In genomic region chr16:95342030-95342429, GRCm38 (mm10) we compare ENCODE assay signal across 11 mouse cellular contexts.
DNase-seq lines count a peak whose midpoint lies in the region; ATAC-seq and TF ChIP-seq lines count a peak whose summit lies in the region.
"Had no signal": no experiment of that assay in that cellular context is flagged by ENCODE, and none has a peak within 500 bp of the region (broad histone marks: within the 10 kb centered on the region; RNA-seq: fewer than 3 reads in every experiment).

No protein-coding gene starts in this region.

- peak; percentile 28; the same call in 1 of the 2 replicates for ATAC-seq in lung, embryonic 16.5 days (ENCODE audit: low read depth)
- ATAC-seq in megakaryocyte-erythroid progenitor cell, adult 5-6 weeks (replicated peaks; ENCODE audit: low FRiP score, low TSS enrichment, poor library complexity, severe bottlenecking), result peak; percentile 58
- ATAC-seq in hindbrain, embryonic 12.5 days (ENCODE audit: low FRiP score), result no peak

- TF ChIP-seq EP300 in MEL (IDR thresholded peaks at IDR 0.05; ENCODE audit: low read depth in 1 of 2, low read length in 2 of 2), result no peak

- 61% methylated on average over 8 of the region's 8 CpGs for WGBS in lung, embryonic 16.5 days
- 76% methylated on average over 8 of the region's 8 CpGs for whole genome bisulfite sequencing in hindbrain, embryonic 12.5 days

- no peaks in the 10 kb centered on the region for H3K27me3 ChIP-seq in lung, embryonic 16.5 days (ENCODE audit: control insufficient read depth, insufficient read depth, low read depth, low read length)
- H3K27me3 ChIP-seq in MEL (ENCODE audit: control insufficient read depth in 1 of 2, insufficient read depth in 2 of 2, low read length in 2 of 2), result peaks cover 2 to 6% of the 10 kb centered on the region in 2 experiments; a peak in 3 of 4 replicates
- no peaks in the 10 kb centered on the region for H3K27me3 ChIP-seq in hindbrain, embryonic 12.5 days
- H3K27me3 ChIP-seq: embryonic facial prominence, embryonic 15.5 days; liver, embryonic 15.5 days had no signal

- H3K27ac ChIP-seq in gastrocnemius, adult 2 months, result 0 out of 2 replicates have a peak overlapping the region, but pooled peaks have one; percentile 31
- no peak overlapping the region for H3K27ac ChIP-seq in lung, embryonic 16.5 days (ENCODE audit: low read length)
- no peak overlapping the region for H3K27ac ChIP-seq in MEL (ENCODE audit: control insufficient read depth, low read depth, low read length)
- H3K27ac ChIP-seq in hindbrain, embryonic 12.5 days, result no peak overlapping the region
- H3K27ac ChIP-seq: kidney, embryonic 15.5 days; liver, embryonic 15.5 days had no signal

- no peaks in the 10 kb centered on the region for H3K9me3 ChIP-seq in lung, embryonic 16.5 days (ENCODE audit: control insufficient read depth, low read length)
- no peaks in the 10 kb centered on the region for H3K9me3 ChIP-seq in MEL (replicated peaks; ENCODE audit: insufficient read depth, low read length)
- no peaks in the 10 kb centered on the region for H3K9me3 ChIP-seq in hindbrain, embryonic 12.5 days (replicated peaks)
- H3K9me3 ChIP-seq: embryonic facial prominence, embryonic 15.5 days; kidney, embryonic 15.5 days; liver, embryonic 15.5 days had no signal

- H3K9ac ChIP-seq in lung, embryonic 16.5 days (ENCODE audit: low read length), result no peak overlapping the region
- H3K9ac ChIP-seq in MEL (ENCODE audit: control insufficient read depth, low read depth, low read length, poor library complexity, severe bottlenecking), result no peak overlapping the region
- no peak overlapping the region for H3K9ac ChIP-seq in hindbrain, embryonic 12.5 days
- H3K9ac ChIP-seq: embryonic facial prominence, embryonic 15.5 days; kidney, embryonic 15.5 days; liver, embryonic 15.5 days had no signal

- H3K79me2 ChIP-seq in MEL (ENCODE audit: control insufficient read depth, insufficient read depth, low read length, poor library complexity), result no peaks in the 10 kb centered on the region; the same call in 1 of the 2 replicates

- H3K36me3 ChIP-seq in lung, embryonic 16.5 days (ENCODE audit: control insufficient read depth, insufficient read depth, low read length), result no peaks in the 10 kb centered on the region
- no peaks in the 10 kb centered on the region for H3K36me3 ChIP-seq in MEL (ENCODE audit: control insufficient read depth in 1 of 2, insufficient read depth in 2 of 2, low read length in 2 of 2)
- no peaks in the 10 kb centered on the region for H3K36me3 ChIP-seq in hindbrain, embryonic 12.5 days
- H3K36me3 ChIP-seq: embryonic facial prominence, embryonic 15.5 days; kidney, embryonic 15.5 days; liver, embryonic 15.5 days had no signal

- no peak for TF ChIP-seq POLR2A in MEL (IDR thresholded peaks at IDR 0.05; ENCODE audit: control insufficient read depth in 1 of 2, insufficient read depth in 1 of 2, low read depth in 1 of 2, low read length in 2 of 2, poor library complexity in 1 of 2)

- TF ChIP-seq RAD21 in MEL (IDR thresholded peaks at IDR 0.05; ENCODE audit: low read depth, low read length), result peak; percentile 22

- peaks cover 8% of the 10 kb centered on the region for H3K4me1 ChIP-seq in lung, embryonic 16.5 days (replicated peaks; ENCODE audit: control insufficient read depth, insufficient read depth, low read length)
- peaks cover 0 to 4% of the 10 kb centered on the region in 2 experiments for H3K4me1 ChIP-seq in MEL (ENCODE audit: control insufficient read depth in 1 of 2, insufficient read depth in 2 of 2, low read length in 2 of 2)
- peaks cover 9% of the 10 kb centered on the region for H3K4me1 ChIP-seq in hindbrain, embryonic 12.5 days
- H3K4me1 ChIP-seq: liver, embryonic 15.5 days had no signal

- no peak overlapping the region for H3K4me2 ChIP-seq in lung, embryonic 16.5 days (ENCODE audit: low read depth, low read length)
- H3K4me2 ChIP-seq in hindbrain, embryonic 12.5 days (replicated peaks), result no peak overlapping the region
- H3K4me2 ChIP-seq: liver, embryonic 15.5 days had no signal

- H3K4me3 ChIP-seq in gastrocnemius, adult 2 months, result no peak overlapping the region
- no peak overlapping the region for H3K4me3 ChIP-seq in lung, embryonic 16.5 days (ENCODE audit: low read length)
- no peak overlapping the region for H3K4me3 ChIP-seq in MEL (ENCODE audit: control insufficient read depth in 1 of 2, insufficient read depth in 1 of 2, low read depth in 2 of 2, low read length in 2 of 2)
- H3K4me3 ChIP-seq in hindbrain, embryonic 12.5 days, result no peak overlapping the region
- H3K4me3 ChIP-seq: kidney, embryonic 15.5 days; liver, embryonic 15.5 days had no signal

- intact Hi-C loops in gastrocnemius, adult 2 months (cut with DNase I), result loop anchor here (10.0 kb wide), 2 partner anchors 233 to 557 kb away; no protein-coding TSS in a partner anchor

- no peak for DNase-seq in gastrocnemius, adult 2 months
- no peak for DNase-seq in gastrocnemius, adult 18-20 months (ENCODE audit: low spot score)
- DNase-seq in lung, postnatal 25 days (ENCODE audit: low spot score), result no peak
- peak; percentile 23 for DNase-seq in MEL (ENCODE audit: low read depth, low spot score)
- DNase-seq in spleen, postnatal 36 days (ENCODE audit: low spot score in 2 of 2), result no peak

- TF ChIP-seq CTCF in gastrocnemius, adult 2 months (IDR thresholded peaks at IDR 0.05), result no peak
- TF ChIP-seq CTCF in MEL (IDR thresholded peaks at IDR 0.05 in 2 of 3, conservative IDR thresholded peaks at IDR 0.05 in 1 of 3; ENCODE audit: control insufficient read depth in 1 of 3, insufficient read depth in 1 of 3, low read depth in 2 of 3, low read length in 3 of 3, poor library complexity in 1 of 3, severe bottlenecking in 1 of 3), result peak in 1 of 3 experiments; percentile 33; a peak in 2 of 6 replicates

TF ChIP-seq in MEL, 35 proteins besides CTCF, POLR2A, EP300 and RAD21:
- no peak for TF ChIP-seq MEF2A (IDR thresholded peaks at IDR 0.05; ENCODE audit: extremely low read depth, insufficient replicate concordance, low read depth, low read length, poor library complexity, severe bottlenecking)
- peak; percentile 15; the same call in 1 of the 2 replicates for TF ChIP-seq SMC3 (IDR thresholded peaks at IDR 0.05; ENCODE audit: low read depth, low read length)
